Mouse (Mus musculus) midbrain, embryonic 12.5 days (tissue): ENCODE data around the gene Nmi. TPM values are rescaled to one million over a fixed set of nuclear protein-coding genes. Genes with fewer than 3 reads are reported as not detected.

Experiments
- ATAC-seq: fragments of 200-750 bp; cut with Nextera tagmentation; 2 replicates; pipeline ENCODE4 v1.8.0; 2017; ENCODE audit warnings: low read depth, moderate TSS enrichment, moderate library complexity; ENCODE audit not compliant: low FRiP score
- H3K27ac ChIP-seq: fragments of 300-500 bp; sonication (generic); replicated peaks from 2 replicates; pipeline ENCODE4 v1.5.1; 2016; ENCODE audit warnings: mild to moderate bottlenecking
- H3K27me3 ChIP-seq: fragments of 300-500 bp; sonication (generic); 2 replicates; pipeline ENCODE4 v1.6.1; 2016; ENCODE audit warnings: mild to moderate bottlenecking
- H3K36me3 ChIP-seq: fragments of 300-500 bp; sonication (generic); 2 replicates; pipeline ENCODE4 v1.6.1; 2016
- H3K4me1 ChIP-seq: fragments of 300-500 bp; sonication (generic); 2 replicates; pipeline ENCODE4 v1.6.1; 2016
- H3K4me2 ChIP-seq: fragments of 300-500 bp; sonication (generic); replicated peaks from 2 replicates; pipeline ENCODE4 v1.6.1; 2016; ENCODE audit warnings: mild to moderate bottlenecking, moderate library complexity
- H3K4me3 ChIP-seq: fragments of 300-500 bp; sonication (generic); 2 replicates; pipeline ENCODE4 v1.5.1; 2016; ENCODE audit warnings: mild to moderate bottlenecking
- H3K9ac ChIP-seq: fragments of 300-500 bp; sonication (generic); replicated peaks from 2 replicates; pipeline ENCODE4 v1.6.1; 2016; ENCODE audit warnings: mild to moderate bottlenecking, moderate library complexity
- H3K9me3 ChIP-seq: fragments of 300-500 bp; sonication (generic); 2 replicates; pipeline ENCODE4 v1.6.1; 2016; ENCODE audit warnings: mild to moderate bottlenecking
- WGBS: fragments of 180-500 bp; shearing (Covaris S2); methylation state at CpG from one replicate; pipeline ENCODE4 v1.1.7; 2016; 5-methylcytosine and 5-hydroxymethylcytosine counted together
- polyA plus RNA-seq: library from polyadenylated mRNA; unstranded; fragments of >200 nt; fragmentation: Nextera tagmentation; extraction: Ambion mirVana; gene quantifications from 2 replicates; pipeline ENCODE4 v1.2.1, GENCODE M21; 2016

Gene Nmi
- polyA plus RNA-seq, 1 experiment from 2014 or later: 5.1 TPM

DNA sequence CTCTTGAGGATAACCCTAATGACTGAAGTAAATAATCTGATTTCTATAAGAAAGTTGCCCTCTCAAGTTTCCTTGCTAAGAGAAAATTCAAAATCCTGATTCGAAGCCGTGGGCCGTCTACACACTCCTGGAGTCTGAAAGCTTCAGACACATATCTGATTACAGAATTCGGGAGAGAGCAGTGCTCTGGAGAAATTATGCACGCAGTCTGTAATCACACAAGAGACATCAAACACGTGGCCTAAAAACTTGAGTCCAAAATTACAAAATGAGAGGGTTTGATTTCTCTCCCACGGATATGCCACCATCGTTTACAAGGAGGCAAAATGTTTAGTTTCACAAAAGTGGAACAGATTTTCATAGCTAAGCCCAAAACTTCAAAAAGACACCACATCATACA, 67.7 kb downstream of the Nmi start:
- H3K4me3 ChIP-seq: no peak overlapping the region

More for the DNA sequence above, 67.7 kb downstream of the Nmi start:
- no peak for ATAC-seq
- Histone ChIP-seq H3K4me2 (no peak overlapping the region), H3K9me3 (no peaks in the 10 kb centered on the region), H3K36me3 (no peaks in the 10 kb centered on the region), H3K27ac (no peak overlapping the region), H3K27me3 (no peaks in the 10 kb centered on the region), H3K4me1 (no peaks in the 10 kb centered on the region), H3K9ac (no peak overlapping the region)
- 89% methylated on average over 8 of the region's 8 CpGs for WGBS

Other genes with a start within 250 kb of the Nmi start
- gene Rbm43, start 38.3 kb downstream of the Nmi start, polyA plus RNA-seq: 5.3 and 6.0 TPM in 2 replicates
- gene Tnfaip6, start 64.5 kb upstream of the Nmi start, polyA plus RNA-seq: 14.1 and 19.6 TPM in 2 replicates
- 50.8 and 51.4 TPM in 2 replicates for gene Rif1, start 99.3 kb upstream of the Nmi start, polyA plus RNA-seq